Mouse (Mus musculus) midbrain, embryonic 14.5 days (tissue): ENCODE results near the gene Rnf169. TPM values are rescaled to one million over a fixed set of nuclear protein-coding genes. Genes with fewer than 3 reads are reported as not detected.

Source experiments
- ATAC-seq: fragments of 200-750 bp; cut with Nextera tagmentation; 2 replicates; pipeline ENCODE4 v1.8.0; 2017; ENCODE audit warnings: moderate number of reproducible peaks, moderate library complexity; ENCODE audit not compliant: low FRiP score, low TSS enrichment
- DNase-seq: peaks from one replicate; pipeline ENCODE4 v3.0.0-alpha.2; 2015
- H3K27ac ChIP-seq: fragments of 300-500 bp; sonication (generic); replicated peaks from 2 replicates; pipeline ENCODE4 v1.5.1; 2014; ENCODE audit warnings: mild to moderate bottlenecking, low read depth, low read length, moderate library complexity
- H3K27me3 ChIP-seq: fragments of 300-500 bp; sonication (generic); 2 replicates; pipeline ENCODE4 v1.6.1; 2014; ENCODE audit warnings: low read length, control low read depth, mixed read lengths; ENCODE audit not compliant: control insufficient read depth, insufficient read depth
- H3K36me3 ChIP-seq: fragments of 300-500 bp; sonication (generic); 2 replicates; pipeline ENCODE4 v1.6.1; 2014; ENCODE audit warnings: low read length, control low read depth; ENCODE audit not compliant: control insufficient read depth, insufficient read depth
- H3K4me1 ChIP-seq: fragments of 300-500 bp; sonication (generic); 2 replicates; pipeline ENCODE4 v1.6.1; 2014; ENCODE audit warnings: mild to moderate bottlenecking, antibody characterized with exemption, low read length, control low read depth; ENCODE audit not compliant: control insufficient read depth, insufficient read depth
- H3K4me2 ChIP-seq: fragments of 300-500 bp; sonication (generic); 2 replicates; pipeline ENCODE4 v1.6.1; 2014; ENCODE audit warnings: mild to moderate bottlenecking, low read length, moderate library complexity
- H3K4me3 ChIP-seq: fragments of 300-500 bp; sonication (generic); replicated peaks from 2 replicates; pipeline ENCODE4 v1.5.1; 2014; ENCODE audit warnings: low read depth, low read length
- H3K9ac ChIP-seq: fragments of 300-500 bp; sonication (generic); replicated peaks from 2 replicates; pipeline ENCODE4 v1.6.1; 2014; ENCODE audit warnings: mild to moderate bottlenecking, low read length, moderate library complexity
- H3K9me3 ChIP-seq: fragments of 300-500 bp; sonication (generic); 2 replicates; pipeline ENCODE4 v1.6.1; 2016; ENCODE audit warnings: low read length, control low read depth, mixed read lengths; ENCODE audit not compliant: control insufficient read depth
- WGBS: fragments of 180-500 bp; shearing (Covaris S2); extraction: QIAGEN DNeasy Blood & Tissue Kit; methylation state at CpG from one replicate; pipeline ENCODE4 v1.1.7; 2014; 5-methylcytosine and 5-hydroxymethylcytosine counted together
- polyA plus RNA-seq: library from polyadenylated mRNA; unstranded; fragments of >200 nt; fragmentation: Nextera tagmentation; extraction: Ambion mirVana; gene quantifications from 2 replicates; pipeline ENCODE4 v1.2.1, GENCODE M21; 2014

The Rnf169 gene
- polyA plus RNA-seq, 1 experiment from 2014 or later: 6.4 TPM

GRCm38 (mm10) chr7:99902918-99903665, 77.2 kb downstream of the Rnf169 start:
- Histone ChIP-seq H3K4me3 (no peak overlapping the region), H3K36me3 (no peaks in the 10 kb centered on the region), H3K9me3 (no peaks in the 10 kb centered on the region), H3K27me3 (no peaks in the 10 kb centered on the region), H3K4me2 (no peak overlapping the region), H3K9ac (no peak overlapping the region), H3K4me1 (no peaks in the 10 kb centered on the region), H3K27ac (no peak overlapping the region)
- WGBS: 76% methylated on average over 11 of the region's 11 CpGs
- ATAC-seq (no peak), DNase-seq (no peak)

DNA sequence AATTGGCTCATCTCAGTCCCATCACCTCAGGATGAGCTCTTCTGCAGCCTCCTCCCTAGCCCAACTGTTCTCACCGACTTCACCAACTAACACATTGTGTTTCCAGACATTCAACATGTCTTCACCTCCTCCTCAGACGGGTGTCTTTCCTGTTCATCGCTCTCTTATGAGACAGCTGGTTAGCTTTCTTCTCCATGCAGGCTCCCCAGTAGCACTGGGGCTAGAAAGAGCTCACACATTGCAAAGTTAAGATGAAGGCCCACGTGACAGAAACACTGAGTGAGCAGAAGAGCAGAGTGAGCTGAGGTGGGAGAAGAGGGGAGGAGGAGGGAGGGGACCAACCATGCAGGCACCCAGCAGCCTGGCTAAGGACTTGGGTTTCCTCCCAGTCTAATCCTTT, 78.0 kb downstream of the Rnf169 start:
- Histone ChIP-seq H3K4me3 (no peak overlapping the region), H3K4me1 (no peaks in the 10 kb centered on the region), H3K9ac (no peak overlapping the region), H3K36me3 (no peaks in the 10 kb centered on the region), H3K27ac (no peak overlapping the region), H3K4me2 (no peak overlapping the region), H3K9me3 (no peaks in the 10 kb centered on the region), H3K27me3 (no peaks in the 10 kb centered on the region)
- DNase-seq (no peak), ATAC-seq (no peak)
- 68% methylated on average over 4 of the region's 4 CpGs for WGBS

- peaks cover 14% of the 10 kb centered on the region for H3K4me1 ChIP-seq
- no peak overlapping the region for H3K27ac ChIP-seq
- H3K4me2 ChIP-seq: no peak overlapping the region
- H3K9ac ChIP-seq: no peak overlapping the region
- 90% methylated on average over 4 of the region's 4 CpGs for WGBS
- no peaks in the 10 kb centered on the region for H3K9me3 ChIP-seq
- no peak for ATAC-seq
- no peaks in the 10 kb centered on the region for H3K27me3 ChIP-seq
- H3K36me3 ChIP-seq: no peaks in the 10 kb centered on the region
- no peak overlapping the region for H3K4me3 ChIP-seq
- DNase-seq: no peak
Measured at GRCm38 (mm10) chr7:99896905-99897304, 83.3 kb downstream of the Rnf169 start.

GRCm38 (mm10) chr7:99894478-99894877, 85.8 kb downstream of the Rnf169 start:
- Histone ChIP-seq H3K4me1 (peaks cover 14% of the 10 kb centered on the region), H3K4me2 (no peak overlapping the region), H3K27me3 (no peaks in the 10 kb centered on the region), H3K4me3 (no peak overlapping the region), H3K9me3 (no peaks in the 10 kb centered on the region), H3K36me3 (no peaks in the 10 kb centered on the region), H3K27ac (no peak overlapping the region), H3K9ac (no peak overlapping the region)
- no peak for DNase-seq
- WGBS: 76% methylated on average over 6 of the region's 6 CpGs
- no peak for ATAC-seq

DNA sequence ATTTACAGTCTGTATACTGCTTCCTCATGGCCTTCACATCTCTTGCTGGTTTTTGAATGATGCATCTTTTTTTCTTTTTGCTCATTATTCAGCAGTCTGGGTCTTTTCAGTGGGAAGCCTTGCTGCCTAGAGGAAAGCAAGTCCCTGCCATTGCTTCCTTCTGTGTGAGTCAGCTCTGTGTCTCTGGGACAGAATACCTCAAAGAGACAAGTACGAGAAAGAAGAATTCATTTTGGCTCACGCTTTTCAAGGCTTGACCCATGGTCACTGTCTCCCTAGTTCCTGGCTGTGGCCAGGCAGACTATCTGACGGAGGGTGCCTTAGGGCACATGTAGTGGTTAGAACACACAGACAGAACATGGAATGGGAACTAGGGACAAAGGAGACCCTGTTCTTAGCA, 86.3 kb downstream of the Rnf169 start:
- no peak overlapping the region for H3K27ac ChIP-seq
- H3K9me3 ChIP-seq: no peaks in the 10 kb centered on the region
- H3K4me1 ChIP-seq: peaks cover 14% of the 10 kb centered on the region
- no peaks in the 10 kb centered on the region for H3K36me3 ChIP-seq
- ATAC-seq: no peak
- no peak overlapping the region for H3K4me2 ChIP-seq
- H3K27me3 ChIP-seq: no peaks in the 10 kb centered on the region
- no peak overlapping the region for H3K9ac ChIP-seq
- 81% methylated on average over 3 of the region's 3 CpGs for WGBS
- no peak overlapping the region for H3K4me3 ChIP-seq
- no peak for DNase-seq

DNA sequence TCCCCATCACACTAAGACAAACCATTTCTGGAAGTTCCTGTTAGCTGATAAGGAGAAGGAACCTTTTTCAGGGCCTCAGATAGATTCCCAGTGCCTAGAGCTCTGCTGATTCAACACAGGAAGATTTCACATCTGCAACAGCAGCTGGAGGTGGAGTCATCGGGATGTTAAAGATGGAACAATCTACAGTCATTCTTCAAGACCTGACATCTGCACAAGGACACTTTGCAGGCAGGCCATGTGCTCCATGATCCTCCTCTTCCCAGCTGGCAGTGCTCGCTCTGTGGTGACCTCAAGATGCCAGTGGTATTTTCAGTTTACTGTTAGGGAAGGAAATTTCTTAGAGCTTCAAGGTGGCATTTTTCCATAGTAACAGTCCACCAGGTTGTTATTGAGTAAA, 87.9 kb downstream of the Rnf169 start:
- no peak for ATAC-seq
- Histone ChIP-seq H3K4me2 (no peak overlapping the region), H3K9me3 (no peaks in the 10 kb centered on the region), H3K4me1 (peaks cover 14% of the 10 kb centered on the region), H3K27me3 (no peaks in the 10 kb centered on the region), H3K4me3 (no peak overlapping the region), H3K36me3 (no peaks in the 10 kb centered on the region), H3K27ac (no peak overlapping the region), H3K9ac (no peak overlapping the region)
- DNase-seq: no peak
- WGBS: 80% methylated on average over 2 of the region's 2 CpGs

- Histone ChIP-seq H3K27me3 (no peaks in the 10 kb centered on the region), H3K36me3 (no peaks in the 10 kb centered on the region), H3K4me2 (no peak overlapping the region), H3K4me3 (no peak overlapping the region), H3K27ac (no peak overlapping the region), H3K4me1 (peaks cover 14% of the 10 kb centered on the region), H3K9me3 (no peaks in the 10 kb centered on the region), H3K9ac (no peak overlapping the region)
- DNase-seq (no peak), ATAC-seq (no peak)
- 87% methylated on average over 3 of the region's 3 CpGs for WGBS
Measured at GRCm38 (mm10) chr7:99891471-99891870, 88.8 kb downstream of the Rnf169 start.

DNA sequence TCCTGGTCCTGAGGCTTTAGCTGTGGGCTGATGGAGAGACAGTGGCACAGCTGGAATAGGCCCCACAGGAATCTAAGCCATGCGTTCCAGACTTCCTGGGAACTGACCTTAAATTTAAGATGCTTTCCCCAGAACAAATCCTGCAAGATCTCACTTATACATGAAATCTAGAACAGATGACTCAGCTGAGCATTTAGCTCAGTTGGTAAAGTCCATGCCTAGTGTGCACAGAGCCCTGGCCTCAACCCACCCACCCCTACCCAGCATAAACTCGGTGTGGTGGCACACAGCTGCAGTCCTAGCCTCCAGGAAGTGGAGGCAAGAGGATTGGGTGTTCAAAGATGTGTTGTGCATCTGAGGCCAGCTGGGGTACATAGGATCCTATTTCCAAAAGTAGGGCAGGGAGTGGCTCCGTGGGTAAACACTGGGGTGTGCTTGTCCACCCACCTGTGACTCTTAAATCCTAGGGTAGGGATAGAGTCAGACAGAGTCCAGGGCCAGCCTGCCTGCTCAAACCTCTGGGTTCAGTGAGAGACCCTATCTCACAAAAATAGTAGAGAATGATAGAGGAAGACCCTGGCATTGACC, 90.0 kb downstream of the Rnf169 start:
- no peaks in the 10 kb centered on the region for H3K9me3 ChIP-seq
- no peak overlapping the region for H3K4me2 ChIP-seq
- no peak for DNase-seq
- H3K27ac ChIP-seq: no peak overlapping the region
- peaks cover 10% of the 10 kb centered on the region for H3K4me1 ChIP-seq
- WGBS: 74% methylated on average over 3 of the region's 3 CpGs
- no peaks in the 10 kb centered on the region for H3K36me3 ChIP-seq
- no peak overlapping the region for H3K9ac ChIP-seq
- H3K27me3 ChIP-seq: no peaks in the 10 kb centered on the region
- no peak for ATAC-seq
- H3K4me3 ChIP-seq: no peak overlapping the region
